Mouse (Mus musculus): ENCODE measurements around the gene Slc25a45.

Slc25a45 gene

DNA sequence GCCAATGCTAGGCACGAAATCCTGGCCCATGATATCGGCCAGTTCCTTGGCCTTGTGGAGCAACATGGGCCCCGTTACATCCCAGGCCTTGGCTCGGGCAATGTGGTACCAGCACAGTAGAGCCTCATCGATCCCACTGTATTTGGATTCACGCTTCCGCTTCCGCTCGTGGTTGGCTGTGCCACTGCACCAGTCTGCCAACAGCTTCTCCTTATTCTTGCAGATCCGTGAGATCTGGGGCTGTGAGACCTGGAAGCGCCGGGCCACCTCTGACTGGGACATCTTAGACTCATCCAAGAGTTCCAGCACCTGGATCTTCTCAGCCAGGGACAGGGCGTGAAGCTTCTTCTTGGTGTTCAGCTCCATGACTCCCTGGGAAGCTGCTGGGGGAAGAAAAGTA, 15.1 kb downstream of the Slc25a45 start:
- no peak for DNase-seq (ENCODE audit: low spot score)

DNA sequence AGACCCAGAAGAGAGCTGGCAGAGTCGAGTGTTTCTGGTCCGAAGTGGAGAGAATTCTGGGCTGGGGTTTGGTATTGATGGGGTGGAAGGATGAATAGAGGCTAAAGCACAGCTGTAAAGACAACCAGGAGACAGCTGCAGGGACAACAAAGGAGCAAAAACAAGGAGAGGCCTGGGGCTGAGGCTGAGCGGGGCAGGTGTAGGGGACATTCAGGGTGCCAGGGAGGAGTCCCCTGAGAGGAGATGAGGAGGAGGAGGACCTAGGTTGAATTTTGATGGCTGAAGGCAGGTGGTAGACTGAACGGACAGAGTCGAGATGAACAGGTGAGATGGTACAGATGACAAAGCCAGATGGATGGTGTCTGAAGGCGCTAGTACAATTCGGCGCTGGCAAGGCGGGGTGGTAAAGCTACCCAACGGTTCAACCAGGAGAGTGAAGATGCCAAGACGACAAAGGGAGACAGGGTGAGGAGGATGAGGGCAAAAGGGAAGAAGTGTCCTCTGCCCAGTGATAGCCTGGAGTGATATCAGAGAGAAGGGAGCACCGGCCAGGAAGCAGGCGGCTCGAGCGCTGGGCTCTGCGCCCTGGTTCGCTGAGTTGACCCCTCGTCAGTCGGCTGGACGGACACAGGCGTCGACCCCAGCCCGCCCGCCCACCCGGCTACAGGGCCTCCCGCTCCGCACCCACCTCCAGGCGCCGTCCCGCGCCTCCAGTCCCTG, 15.8 kb downstream of the Slc25a45 start:
- DNase-seq (ENCODE audit: low spot score) = no peak

DNA sequence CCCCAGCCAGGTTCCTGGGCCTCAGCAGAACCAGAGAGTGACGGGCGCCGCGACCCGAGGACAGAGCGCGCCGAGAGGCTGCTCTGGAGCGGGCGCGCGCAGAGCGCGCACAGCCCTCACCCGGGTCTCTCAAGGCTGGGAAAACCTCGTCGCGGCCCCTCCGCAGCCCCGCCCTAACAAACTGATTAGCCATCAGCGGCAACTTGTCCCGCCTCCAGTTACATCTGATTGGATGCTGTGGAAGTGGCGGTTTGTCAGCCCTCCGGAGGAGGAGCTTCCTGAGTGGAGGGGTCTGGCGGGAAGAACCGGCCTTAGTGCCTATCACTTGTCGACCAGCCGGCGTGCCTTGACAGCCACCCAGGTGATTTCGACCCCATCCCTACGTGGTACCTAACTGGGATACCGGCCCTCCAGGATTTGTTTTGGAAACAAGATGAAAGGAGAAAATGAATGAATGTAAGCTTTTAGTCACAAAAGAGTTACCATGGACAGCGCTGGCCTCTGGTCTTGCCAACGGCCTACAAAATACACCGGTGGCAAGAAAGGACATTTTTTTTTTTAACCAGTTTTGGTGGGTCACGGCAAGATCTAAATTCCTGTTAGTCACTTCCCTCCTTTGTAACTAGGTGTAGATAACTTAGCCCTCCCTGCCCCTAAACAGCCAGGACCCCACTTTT, 16.5 kb downstream of the Slc25a45 start, which contains the start of gene Tigd3:
Gene Tigd3, minus strand, starts transcription at position 148 of the 677 bp plus-strand sequence.
- DNase-seq (ENCODE audit: low spot score) = peak; percentile 92

DNA sequence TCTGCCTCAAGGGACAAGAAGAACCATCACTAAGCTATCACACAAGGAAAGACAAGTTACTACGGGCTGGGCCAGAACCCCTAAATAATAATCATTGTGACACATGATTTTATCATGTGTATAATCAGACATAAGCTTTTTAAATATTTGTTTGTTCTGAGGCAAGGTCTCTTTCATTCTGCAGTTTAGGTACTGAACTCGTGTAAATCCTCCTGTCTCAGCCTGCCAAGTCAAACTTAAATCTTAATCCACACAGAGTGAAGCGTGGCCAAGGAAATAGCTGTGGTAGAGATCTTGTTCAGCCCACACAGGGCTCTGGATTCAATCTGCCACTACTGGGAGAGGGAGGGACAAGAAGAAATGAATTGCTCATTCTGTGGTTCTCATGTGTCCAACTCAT, 29.7 kb downstream of the Slc25a45 start:
- no peak for DNase-seq (ENCODE audit: low spot score)

DNA sequence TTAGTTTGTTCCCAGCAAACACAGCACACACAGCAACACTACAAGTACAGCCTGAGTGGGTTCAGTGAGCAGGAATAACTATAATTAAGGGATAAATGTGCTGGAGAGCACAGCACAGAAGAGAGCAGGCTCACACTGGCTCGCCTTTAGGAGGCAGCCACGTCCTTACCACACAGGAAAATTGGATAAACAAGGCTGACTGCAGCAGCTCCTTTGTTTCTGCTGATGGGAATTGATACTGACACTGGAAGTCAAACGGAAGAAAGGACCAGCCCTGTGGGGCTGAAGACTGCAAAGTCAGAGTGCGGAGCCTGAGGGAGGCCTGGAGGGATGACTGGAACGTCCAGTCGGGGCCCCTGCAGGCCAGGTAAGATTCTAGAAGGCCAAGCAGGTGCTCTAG, 32.6 kb downstream of the Slc25a45 start:
- DNase-seq (ENCODE audit: low spot score) = no peak

- no peak for DNase-seq (ENCODE audit: low spot score)
Observed at GRCm38 (mm10) chr19:5911430-5912102, 34.0 kb downstream of the Slc25a45 start.

GRCm38 (mm10) chr19:5912103-5913006, 34.7 kb downstream of the Slc25a45 start:
- peak; percentile 98 for DNase-seq (ENCODE audit: low spot score)

DNA sequence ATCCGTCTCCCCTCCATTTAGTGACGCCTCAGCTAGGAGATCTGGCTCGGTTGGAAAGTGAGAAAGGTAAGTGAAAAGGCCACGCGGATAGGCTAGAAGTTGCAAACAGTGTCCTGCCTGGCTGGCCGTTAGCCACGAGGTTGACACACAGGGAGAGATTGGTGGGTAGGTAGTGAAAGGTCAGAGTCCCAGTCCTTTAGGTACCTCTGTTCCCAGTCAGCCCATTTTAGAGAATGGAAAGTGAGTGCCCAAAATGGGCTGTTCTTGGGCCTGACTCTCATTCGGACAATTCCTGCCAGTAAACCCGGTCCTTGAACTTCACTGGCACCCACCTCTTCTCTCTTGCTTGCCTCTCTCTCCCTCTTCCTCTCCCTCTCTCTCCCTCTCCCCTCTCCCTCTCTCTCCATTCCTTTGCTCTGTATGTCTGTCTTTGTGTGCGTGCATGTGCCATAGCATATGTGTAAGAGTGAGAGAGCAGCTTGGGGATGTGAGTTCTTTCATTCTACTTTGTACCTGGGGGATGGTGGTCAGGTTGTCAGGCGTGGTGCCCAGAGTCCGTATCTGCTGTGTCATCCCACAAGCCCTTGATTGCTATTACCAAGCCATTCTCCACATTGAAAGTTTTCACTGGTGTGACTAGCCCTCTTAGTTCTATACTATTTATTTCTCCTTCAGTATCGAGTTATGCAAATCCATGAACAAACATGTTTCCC, 35.6 kb downstream of the Slc25a45 start, which contains the start of gene Dpf2:
Gene Dpf2, minus strand, starts transcription at position 4 of the 713 bp plus-strand sequence.
- DNase-seq (ENCODE audit: low spot score) = no peak

DNA sequence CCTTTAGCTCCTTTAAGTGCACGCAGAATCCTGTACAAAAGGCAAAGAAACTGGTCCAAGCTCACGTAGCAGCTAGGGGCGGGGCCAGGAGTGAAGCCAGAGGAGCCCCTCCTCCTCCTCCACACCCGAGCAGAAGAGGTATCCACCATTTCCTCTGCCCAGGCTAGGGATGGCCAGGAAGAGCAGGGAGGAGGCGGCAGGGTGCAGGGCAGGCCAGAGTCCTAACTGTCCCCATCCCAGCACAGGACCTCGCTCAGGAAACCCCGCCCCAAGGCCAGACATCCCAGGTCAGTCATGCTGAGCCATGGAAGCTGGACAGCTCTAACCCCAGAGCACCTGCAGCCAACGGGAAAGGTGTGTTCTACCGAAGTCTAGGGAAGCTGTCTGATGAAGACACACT, 44.1 kb downstream of the Slc25a45 start:
- DNase-seq (ENCODE audit: low spot score) = no peak

GRCm38 (mm10) chr19:5922119-5922942, 44.7 kb downstream of the Slc25a45 start:
- no peak for DNase-seq (ENCODE audit: low spot score)

DNA sequence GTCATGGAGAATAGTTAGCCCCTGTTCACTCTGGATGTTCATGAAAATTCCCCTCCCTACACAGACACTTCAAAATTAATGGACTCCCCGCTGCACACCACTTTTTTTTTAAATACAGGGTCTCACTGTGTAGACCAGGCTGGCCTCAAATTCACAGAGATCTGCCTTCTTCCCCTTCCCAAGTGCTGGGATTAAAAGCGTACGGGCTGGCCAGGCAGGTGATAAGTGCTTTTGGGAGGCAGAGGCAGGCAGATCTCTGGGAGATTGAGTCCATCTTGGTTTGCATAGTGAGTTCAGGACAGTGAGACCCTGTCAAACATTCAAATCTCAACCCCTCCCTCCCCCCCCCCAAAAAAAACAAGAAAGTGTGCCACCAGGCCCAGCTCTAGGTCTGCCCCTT, 45.4 kb downstream of the Slc25a45 start:
- DNase-seq (ENCODE audit: low spot score) = no peak

- DNase-seq (ENCODE audit: low spot score) = peak; percentile 59
Observed at GRCm38 (mm10) chr19:5923990-5924712, 46.5 kb downstream of the Slc25a45 start.

DNA sequence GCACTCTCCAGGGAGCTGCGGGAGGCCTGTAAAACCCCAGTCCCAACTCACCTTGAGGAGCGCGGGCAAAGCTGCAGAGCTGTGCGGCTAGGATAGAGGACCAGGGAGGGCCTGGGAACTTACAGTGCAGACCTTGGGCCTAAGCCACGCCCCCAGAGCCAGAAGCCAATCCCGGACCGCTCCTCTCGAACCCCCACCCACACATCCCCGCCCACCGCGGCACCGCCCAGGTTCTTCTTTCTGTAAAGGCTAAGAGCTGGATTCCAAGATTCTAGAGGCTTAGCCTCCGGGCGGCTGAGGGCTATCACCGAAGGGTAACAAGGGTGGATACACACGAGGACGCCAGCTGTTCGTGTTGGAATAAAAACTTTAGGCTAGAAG, 47.1 kb downstream of the Slc25a45 start, which contains the start of gene Cdc42ep2:
Gene Cdc42ep2, minus strand, starts transcription at position 104 of the 381 bp plus-strand sequence.
- DNase-seq (ENCODE audit: low spot score) = peak; percentile 93

DNA sequence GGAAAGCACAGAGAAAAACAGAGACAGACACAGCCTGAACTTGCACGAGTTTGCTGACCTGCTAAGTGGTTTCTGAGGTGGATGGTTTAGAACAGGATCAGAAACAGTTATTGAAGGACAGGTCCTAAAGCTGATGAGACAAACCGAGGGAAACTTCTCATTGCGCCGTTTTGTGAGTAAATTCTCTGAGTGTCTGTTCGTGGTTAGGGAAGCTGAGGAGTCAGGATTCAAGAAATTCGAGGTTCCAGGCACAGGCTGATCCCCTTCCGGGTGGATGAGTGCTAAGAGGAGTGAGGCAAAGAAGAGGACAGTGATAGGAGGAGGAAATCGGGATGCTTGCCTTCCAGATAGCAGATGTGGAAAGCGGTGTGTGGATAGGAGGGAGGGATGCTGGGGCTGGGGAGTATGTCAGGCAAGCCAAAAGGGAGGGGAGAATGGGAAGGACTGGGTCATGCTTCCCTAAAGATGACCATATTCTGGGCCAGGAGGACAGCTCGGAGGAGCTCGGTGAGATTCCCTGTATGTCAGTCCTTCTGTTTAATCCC, 47.8 kb downstream of the Slc25a45 start:
- no peak for DNase-seq (ENCODE audit: low spot score)

GRCm38 (mm10) chr19:5927026-5927425, 49.4 kb downstream of the Slc25a45 start:
- DNase-seq (ENCODE audit: low spot score) = no peak

- DNase-seq (ENCODE audit: low spot score) = no peak
Observed at GRCm38 (mm10) chr19:5927532-5927931, 49.9 kb downstream of the Slc25a45 start.

GRCm38 (mm10) chr19:5928104-5928503, 50.5 kb downstream of the Slc25a45 start:
- no peak for DNase-seq (ENCODE audit: low spot score)

DNA sequence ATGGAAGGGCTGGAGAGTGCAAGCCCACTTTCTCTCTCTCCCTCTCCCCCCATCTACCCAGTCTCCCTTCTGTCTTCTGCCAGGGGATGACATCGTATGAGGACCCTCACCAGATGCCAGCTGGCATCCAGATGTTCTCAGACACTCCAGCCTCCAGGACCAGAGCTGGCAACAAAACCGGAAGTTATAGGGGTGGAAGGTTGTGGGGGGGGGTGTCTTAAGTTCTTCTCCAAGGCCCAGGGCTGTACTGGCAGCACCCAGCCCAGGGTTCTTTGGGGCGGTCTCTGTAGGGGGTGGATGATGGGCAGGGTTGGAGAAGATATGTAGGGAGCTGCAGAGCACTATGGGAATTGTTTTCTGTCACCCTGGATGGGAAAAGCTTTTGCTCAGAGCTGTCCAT, 50.9 kb downstream of the Slc25a45 start:
- no peak for DNase-seq (ENCODE audit: low spot score)

Data from ovary, adult 18-20 months (tissue).